Mouse (Mus musculus): ENCODE data around the gene Adgre1. TPM values are rescaled to one million over a fixed set of nuclear protein-coding genes. Genes with fewer than 3 reads are reported as not detected.

Gene Adgre1
- polyA plus RNA-seq (2012; fragmentation: generic; extraction: Trizol), result not detected
- long read RNA-seq, experiment 1, result 0 reads
- long read RNA-seq, experiment 2, result 0 reads

DNA sequence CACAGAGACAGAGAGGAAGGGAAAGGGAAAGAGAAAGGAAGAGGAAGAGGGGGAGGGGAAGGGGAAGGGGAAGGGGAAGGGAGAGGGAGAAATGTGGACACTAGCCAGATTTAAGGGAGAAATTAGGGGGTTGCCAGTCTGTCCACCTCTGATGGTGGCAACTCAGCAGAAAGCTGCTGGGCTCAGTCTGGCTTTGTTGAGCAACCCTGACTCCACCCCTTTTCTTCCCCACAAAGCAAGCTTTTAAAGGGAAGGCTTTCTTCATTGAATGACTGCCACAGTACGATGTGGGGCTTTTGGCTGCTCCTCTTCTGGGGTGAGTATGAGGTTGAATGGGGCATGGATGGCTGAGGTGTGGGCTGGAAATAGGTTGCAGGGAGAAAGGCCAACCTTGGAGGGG lies at the start of gene Adgre1:
Adgre1 (plus strand) TSS at position 251 of the 400 bp plus-strand sequence.
- H3K79me3 ChIP-seq (ENCODE audit: low read depth), result no peaks in the 10 kb centered on the region
- no peaks in the 10 kb centered on the region for H3K27me3 ChIP-seq (ENCODE audit: control insufficient read depth, insufficient read depth, insufficient read length)
- no peaks in the 10 kb centered on the region for H3K79me2 ChIP-seq (ENCODE audit: control insufficient read depth, insufficient read depth)
- H3K36me3 ChIP-seq (ENCODE audit: control insufficient read depth, insufficient read depth), result no peaks in the 10 kb centered on the region
- no peak for TF ChIP-seq FOSL1 (IDR thresholded peaks at IDR 0.05; ENCODE audit: insufficient read depth, low read length, poor library complexity, severe bottlenecking)
- no peak for TF ChIP-seq MAX (IDR thresholded peaks at IDR 0.05)
- TF ChIP-seq USF1 (IDR thresholded peaks at IDR 0.05; ENCODE audit: low read depth), result no peak
- no peak for TF ChIP-seq MYOD1 (IDR thresholded peaks at IDR 0.05; ENCODE audit: control insufficient read depth, insufficient read length, low read depth)
- TF ChIP-seq MYOG (IDR thresholded peaks at IDR 0.05; ENCODE audit: control insufficient read depth, extremely low read depth, insufficient read length), result no peak
- no peak for TF ChIP-seq CTCF (IDR thresholded peaks at IDR 0.05; ENCODE audit: control insufficient read depth, insufficient read depth, insufficient read length)
- no peak for TF ChIP-seq CEBPB (IDR thresholded peaks at IDR 0.05; ENCODE audit: low read depth)
- H3K4me3 ChIP-seq (ENCODE audit: insufficient read depth, poor library complexity, severe bottlenecking), result no peak within 1 kb of the TSS
- H3ac ChIP-seq (ENCODE audit: control insufficient read depth, insufficient read length, low read depth), result no peak within 1 kb of the TSS

DNA sequence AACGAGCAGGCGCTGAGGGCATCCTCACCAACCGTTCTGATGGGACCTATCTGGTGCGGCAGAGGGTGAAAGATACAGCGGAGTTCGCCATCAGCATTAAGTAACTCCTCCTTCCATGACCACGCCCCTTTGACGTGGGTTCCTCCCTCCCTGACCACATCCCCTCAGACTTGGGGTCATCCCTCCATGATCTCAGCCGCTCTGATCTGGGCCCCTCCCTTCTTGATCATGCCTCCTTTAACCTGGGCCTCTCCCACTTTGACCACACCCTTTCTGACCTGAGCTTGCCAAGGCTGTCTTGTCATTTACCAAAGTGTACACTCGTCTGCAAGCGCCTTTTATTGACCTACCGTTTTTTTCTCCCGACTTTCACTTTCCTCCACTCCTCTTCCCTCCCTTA lies 46.7 kb upstream of the Adgre1 start:
- H3K27me3 ChIP-seq (ENCODE audit: control insufficient read depth, insufficient read depth, insufficient read length), result peaks cover 4% of the 10 kb centered on the region
- no peak for TF ChIP-seq FOSL1 (IDR thresholded peaks at IDR 0.05; ENCODE audit: insufficient read depth, low read length, poor library complexity, severe bottlenecking)
- no peak for TF ChIP-seq MAX (IDR thresholded peaks at IDR 0.05)
- TF ChIP-seq MYOD1 (IDR thresholded peaks at IDR 0.05; ENCODE audit: control insufficient read depth, insufficient read length, low read depth), result no peak
- TF ChIP-seq USF1 (IDR thresholded peaks at IDR 0.05; ENCODE audit: low read depth), result no peak
- no peak for TF ChIP-seq CEBPB (IDR thresholded peaks at IDR 0.05; ENCODE audit: low read depth)
- TF ChIP-seq MYOG (IDR thresholded peaks at IDR 0.05; ENCODE audit: control insufficient read depth, extremely low read depth, insufficient read length), result no peak
- no peak for TF ChIP-seq CTCF (IDR thresholded peaks at IDR 0.05; ENCODE audit: control insufficient read depth, insufficient read depth, insufficient read length)
- no peaks in the 10 kb centered on the region for H3K79me2 ChIP-seq (ENCODE audit: control insufficient read depth, insufficient read depth)
- no peaks in the 10 kb centered on the region for H3K79me3 ChIP-seq (ENCODE audit: low read depth)
- H3ac ChIP-seq (ENCODE audit: control insufficient read depth, insufficient read length, low read depth), result no peak overlapping the region
- no peak overlapping the region for H3K4me3 ChIP-seq (ENCODE audit: insufficient read depth, poor library complexity, severe bottlenecking)
- no peaks in the 10 kb centered on the region for H3K36me3 ChIP-seq (ENCODE audit: control insufficient read depth, insufficient read depth)

DNA sequence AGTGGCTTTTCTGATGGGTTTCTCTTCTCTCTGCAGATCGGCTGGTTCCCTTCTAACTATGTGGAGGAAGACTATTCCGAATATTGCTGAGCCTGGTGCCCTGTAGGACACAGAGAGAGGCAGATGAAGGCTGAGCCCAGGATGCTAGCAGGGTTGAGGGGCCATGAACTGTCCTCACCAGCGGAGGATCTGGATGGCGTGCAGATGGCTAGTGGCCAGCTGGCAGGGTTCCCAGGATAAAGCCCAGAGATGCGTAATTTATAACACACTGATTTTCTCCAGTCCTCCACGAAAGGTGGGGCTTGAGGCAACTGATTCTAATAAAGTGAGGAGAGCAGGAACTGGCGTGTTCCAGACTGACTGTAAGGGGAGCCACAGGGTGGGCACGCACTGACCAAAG lies 30.9 kb upstream of the Adgre1 start:
- no peaks in the 10 kb centered on the region for H3K36me3 ChIP-seq (ENCODE audit: control insufficient read depth, insufficient read depth)
- no peak overlapping the region for H3ac ChIP-seq (ENCODE audit: control insufficient read depth, insufficient read length, low read depth)
- H3K79me2 ChIP-seq (ENCODE audit: control insufficient read depth, insufficient read depth), result no peaks in the 10 kb centered on the region
- H3K79me3 ChIP-seq (ENCODE audit: low read depth), result no peaks in the 10 kb centered on the region
- H3K27me3 ChIP-seq (ENCODE audit: control insufficient read depth, insufficient read depth, insufficient read length), result peaks cover 14% of the 10 kb centered on the region
- H3K4me3 ChIP-seq (ENCODE audit: insufficient read depth, poor library complexity, severe bottlenecking), result no peak overlapping the region
- TF ChIP-seq FOSL1 (IDR thresholded peaks at IDR 0.05; ENCODE audit: insufficient read depth, low read length, poor library complexity, severe bottlenecking) (no peak), CEBPB (IDR thresholded peaks at IDR 0.05; ENCODE audit: low read depth) (no peak)

DNA sequence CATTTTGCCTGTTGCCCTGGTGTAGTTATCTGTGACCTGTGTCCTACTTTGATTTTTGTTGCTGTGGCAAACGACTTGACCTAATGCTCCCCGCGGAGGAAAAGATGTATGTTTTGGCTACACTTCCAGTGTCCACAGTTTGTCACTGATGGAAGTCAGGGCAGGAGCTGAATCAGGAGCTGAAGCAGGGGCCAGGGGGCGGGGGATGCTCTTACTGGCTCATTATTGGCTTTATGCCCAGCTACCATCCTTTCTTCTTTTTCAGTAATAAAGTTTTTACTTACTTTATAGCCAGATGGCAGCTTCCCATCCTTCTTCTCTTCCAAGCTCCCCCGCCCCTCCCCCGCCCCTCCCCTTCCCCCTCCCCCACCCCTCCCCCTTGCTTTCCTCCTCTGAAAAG lies 29.5 kb upstream of the Adgre1 start:
- Histone ChIP-seq H3K27me3 (ENCODE audit: control insufficient read depth, insufficient read depth, insufficient read length) (peaks cover 12% of the 10 kb centered on the region), H3ac (ENCODE audit: control insufficient read depth, insufficient read length, low read depth) (no peak overlapping the region), H3K4me3 (ENCODE audit: insufficient read depth, poor library complexity, severe bottlenecking) (no peak overlapping the region), H3K36me3 (ENCODE audit: control insufficient read depth, insufficient read depth) (no peaks in the 10 kb centered on the region), H3K79me3 (ENCODE audit: low read depth) (no peaks in the 10 kb centered on the region), H3K79me2 (ENCODE audit: control insufficient read depth, insufficient read depth) (no peaks in the 10 kb centered on the region)
- TF ChIP-seq CTCF (IDR thresholded peaks at IDR 0.05; ENCODE audit: control insufficient read depth, insufficient read depth, insufficient read length), result no peak
- TF ChIP-seq CEBPB (IDR thresholded peaks at IDR 0.05; ENCODE audit: low read depth), result no peak
- TF ChIP-seq FOSL1 (IDR thresholded peaks at IDR 0.05; ENCODE audit: insufficient read depth, low read length, poor library complexity, severe bottlenecking), result no peak
- no peak for TF ChIP-seq MYOD1 (IDR thresholded peaks at IDR 0.05; ENCODE audit: control insufficient read depth, insufficient read length, low read depth)
- TF ChIP-seq MAX (IDR thresholded peaks at IDR 0.05), result no peak

DNA sequence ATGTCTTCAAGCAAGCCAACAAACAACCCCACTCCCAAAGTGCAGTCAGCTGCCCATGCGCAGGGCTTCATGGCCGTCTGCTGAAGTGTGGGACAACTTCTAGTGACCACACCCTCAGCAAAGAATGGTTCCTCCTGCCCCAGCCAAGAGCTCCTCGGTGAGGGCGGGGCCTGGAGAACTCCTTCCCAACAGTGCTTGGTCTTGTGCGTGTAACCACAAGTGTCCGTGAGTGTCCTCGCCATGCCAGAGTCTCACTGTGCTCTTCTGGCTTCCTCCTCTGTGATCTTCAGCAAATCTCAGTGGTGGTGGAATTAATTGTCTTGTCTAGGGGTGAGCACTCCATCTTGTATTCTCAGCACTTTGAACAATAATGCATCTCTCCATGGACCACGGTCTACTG lies 27.5 kb upstream of the Adgre1 start:
- H3ac ChIP-seq (ENCODE audit: control insufficient read depth, insufficient read length, low read depth), result no peak overlapping the region
- no peak overlapping the region for H3K4me3 ChIP-seq (ENCODE audit: insufficient read depth, poor library complexity, severe bottlenecking)
- H3K79me2 ChIP-seq (ENCODE audit: control insufficient read depth, insufficient read depth), result no peaks in the 10 kb centered on the region
- no peaks in the 10 kb centered on the region for H3K79me3 ChIP-seq (ENCODE audit: low read depth)
- peaks cover 6% of the 10 kb centered on the region for H3K27me3 ChIP-seq (ENCODE audit: control insufficient read depth, insufficient read depth, insufficient read length)
- no peak for TF ChIP-seq CTCF (IDR thresholded peaks at IDR 0.05; ENCODE audit: control insufficient read depth, insufficient read depth, insufficient read length)
- no peak for TF ChIP-seq CEBPB (IDR thresholded peaks at IDR 0.05; ENCODE audit: low read depth)
- TF ChIP-seq MAX (IDR thresholded peaks at IDR 0.05), result no peak
- H3K36me3 ChIP-seq (ENCODE audit: control insufficient read depth, insufficient read depth), result no peaks in the 10 kb centered on the region

DNA sequence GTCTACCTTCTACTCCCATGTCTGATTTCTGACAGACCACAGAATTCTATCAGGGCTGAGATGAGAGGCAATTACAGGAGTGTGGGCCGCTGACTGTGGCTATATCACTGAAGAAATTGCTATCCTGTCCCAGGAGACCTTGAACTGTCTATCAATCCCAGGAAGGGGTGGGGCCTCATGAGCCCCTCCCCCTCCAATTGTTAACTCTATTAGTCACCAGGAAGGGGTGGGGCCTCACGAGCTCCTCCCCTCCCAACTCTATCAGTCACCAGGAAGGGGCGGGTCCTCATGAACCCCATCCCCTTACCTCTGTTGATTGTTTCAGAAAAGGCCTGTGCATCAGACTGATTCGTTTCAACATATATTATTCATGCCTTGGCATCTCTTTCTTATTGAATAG lies 26.2 kb upstream of the Adgre1 start:
- TF ChIP-seq MYOG (IDR thresholded peaks at IDR 0.05; ENCODE audit: control insufficient read depth, extremely low read depth, insufficient read length) (no peak), MYOD1 (IDR thresholded peaks at IDR 0.05; ENCODE audit: control insufficient read depth, insufficient read length, low read depth) (no peak), FOSL1 (IDR thresholded peaks at IDR 0.05; ENCODE audit: insufficient read depth, low read length, poor library complexity, severe bottlenecking) (no peak), CTCF (IDR thresholded peaks at IDR 0.05; ENCODE audit: control insufficient read depth, insufficient read depth, insufficient read length) (no peak), USF1 (IDR thresholded peaks at IDR 0.05; ENCODE audit: low read depth) (no peak), CEBPB (IDR thresholded peaks at IDR 0.05; ENCODE audit: low read depth) (no peak), MAX (IDR thresholded peaks at IDR 0.05) (no peak)
- no peaks in the 10 kb centered on the region for H3K79me3 ChIP-seq (ENCODE audit: low read depth)
- H3K4me3 ChIP-seq (ENCODE audit: insufficient read depth, poor library complexity, severe bottlenecking), result no peak overlapping the region
- H3ac ChIP-seq (ENCODE audit: control insufficient read depth, insufficient read length, low read depth), result no peak overlapping the region
- H3K27me3 ChIP-seq (ENCODE audit: control insufficient read depth, insufficient read depth, insufficient read length), result peaks cover 6% of the 10 kb centered on the region
- H3K79me2 ChIP-seq (ENCODE audit: control insufficient read depth, insufficient read depth), result no peaks in the 10 kb centered on the region
- H3K36me3 ChIP-seq (ENCODE audit: control insufficient read depth, insufficient read depth), result no peaks in the 10 kb centered on the region
